Mouse (Mus musculus): ENCODE data around the gene Zfp746.

Gene Zfp746

GRCm38 (mm10) chr6:48032661-48033060 lies 53.7 kb downstream of the Zfp746 start:
- no peak for DNase-seq

GRCm38 (mm10) chr6:48025905-48026660 lies 60.3 kb downstream of the Zfp746 start:
- no peak for DNase-seq

- DNase-seq = no peak
Measured at GRCm38 (mm10) chr6:48024994-48025345, 61.4 kb downstream of the Zfp746 start.

GRCm38 (mm10) chr6:48024330-48024993 lies 61.9 kb downstream of the Zfp746 start:
- DNase-seq = no peak

- no peak for DNase-seq
Measured at GRCm38 (mm10) chr6:48022672-48023071, 63.7 kb downstream of the Zfp746 start.

- no peak for DNase-seq
Measured at GRCm38 (mm10) chr6:48021678-48022077, 64.7 kb downstream of the Zfp746 start.

GRCm38 (mm10) chr6:48020006-48020405 lies 66.4 kb downstream of the Zfp746 start:
- no peak for DNase-seq

- no peak for DNase-seq
Measured at GRCm38 (mm10) chr6:48016841-48017240, 69.6 kb downstream of the Zfp746 start.

GRCm38 (mm10) chr6:48016090-48016521 lies 70.3 kb downstream of the Zfp746 start:
- peak; percentile 73 for DNase-seq
